Mouse (Mus musculus) Muller cell, postnatal 12 days (primary cell): ENCODE measurements around the gene Scfd2.

ENCODE experiments used
- DNase-seq: peaks from one replicate; pipeline ENCODE4 v3.0.0-alpha.2; 2015; ENCODE audit errors: inconsistent ontology term

The Scfd2 gene

GRCm38 (mm10) chr5:74201570-74202357 is 329.8 kb downstream of the Scfd2 start:
- DNase-seq, result no peak

GRCm38 (mm10) chr5:74200481-74200880 is 331.1 kb downstream of the Scfd2 start:
- DNase-seq, result no peak

GRCm38 (mm10) chr5:74199793-74200192 is 331.8 kb downstream of the Scfd2 start:
- DNase-seq, result no peak

DNA sequence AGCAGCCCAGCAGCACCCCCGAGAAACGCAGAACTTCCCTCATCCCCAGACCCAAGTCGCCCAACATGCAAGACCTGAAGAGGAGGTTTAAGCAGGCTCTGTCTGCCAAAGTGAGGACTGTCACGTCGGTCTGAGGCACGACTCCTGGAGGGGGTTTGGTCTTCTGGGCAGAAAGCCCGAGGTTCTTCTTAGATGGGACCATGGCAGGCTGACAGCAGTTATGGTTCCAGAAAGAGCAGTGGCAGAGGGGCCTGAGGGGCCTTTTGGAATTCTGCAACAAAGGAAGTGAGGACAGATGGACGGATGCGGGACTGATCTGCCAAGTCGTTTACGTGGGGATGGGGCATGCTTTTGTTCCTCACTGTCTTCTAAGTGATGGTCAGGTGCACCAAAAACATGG is 333.1 kb downstream of the Scfd2 start:
- DNase-seq, result no peak

DNA sequence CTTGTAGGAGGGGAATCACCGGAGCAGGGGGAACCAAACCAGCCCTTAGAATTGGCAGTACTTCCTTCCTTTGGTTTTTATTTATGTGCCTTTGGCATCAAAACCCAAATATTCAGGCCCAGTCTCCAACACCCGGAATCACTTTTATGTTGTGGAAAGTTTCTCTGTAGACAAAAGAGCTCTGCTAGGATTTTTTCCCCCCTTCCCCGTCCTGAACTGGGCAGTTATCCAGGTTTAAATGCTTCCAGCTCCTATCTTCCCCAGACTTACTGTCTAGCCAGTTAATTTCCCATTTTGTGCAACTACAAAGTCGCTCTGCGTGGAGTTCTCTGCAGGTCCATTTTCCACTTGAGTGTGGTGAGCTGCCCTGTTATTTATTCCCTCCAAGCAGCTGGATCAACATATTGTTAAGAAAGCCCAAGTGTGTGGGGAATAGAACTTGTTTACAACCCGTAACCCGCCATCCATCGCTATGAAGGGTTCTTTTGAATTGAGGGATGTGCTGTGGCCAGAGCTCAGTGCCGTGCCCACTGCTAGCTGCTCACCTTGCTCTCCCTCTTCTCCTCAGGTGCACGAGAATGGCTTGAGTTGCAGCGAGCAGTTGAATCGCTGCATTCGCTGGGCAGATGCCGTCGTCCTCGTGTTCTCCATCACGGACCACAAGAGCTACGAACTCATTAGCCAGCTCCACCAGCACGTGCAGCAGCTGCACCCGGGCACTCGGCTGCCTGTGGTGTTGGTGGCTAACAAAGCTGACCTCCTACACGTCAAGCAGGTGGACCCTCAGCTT is 333.8 kb downstream of the Scfd2 start:
- peak; percentile 70 for DNase-seq

DNA sequence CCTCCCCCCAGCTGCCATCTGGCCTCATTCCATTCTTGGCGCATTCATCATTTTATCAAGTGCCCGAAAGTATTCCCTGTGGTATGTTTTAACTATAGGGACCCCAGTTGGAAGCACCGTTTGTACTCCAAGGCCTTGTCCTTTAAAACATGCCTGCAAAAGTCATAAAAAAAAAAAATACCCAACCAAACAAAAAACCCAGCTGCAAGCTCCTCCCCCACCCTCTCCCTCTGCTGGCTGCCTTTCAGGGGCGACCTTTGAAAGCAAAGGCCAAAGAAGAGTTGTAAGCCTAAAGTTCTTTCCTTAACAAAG is 335.3 kb downstream of the Scfd2 start:
- no peak for DNase-seq

- DNase-seq, result no peak
Measured at GRCm38 (mm10) chr5:74195614-74196306, 335.8 kb downstream of the Scfd2 start.

DNA sequence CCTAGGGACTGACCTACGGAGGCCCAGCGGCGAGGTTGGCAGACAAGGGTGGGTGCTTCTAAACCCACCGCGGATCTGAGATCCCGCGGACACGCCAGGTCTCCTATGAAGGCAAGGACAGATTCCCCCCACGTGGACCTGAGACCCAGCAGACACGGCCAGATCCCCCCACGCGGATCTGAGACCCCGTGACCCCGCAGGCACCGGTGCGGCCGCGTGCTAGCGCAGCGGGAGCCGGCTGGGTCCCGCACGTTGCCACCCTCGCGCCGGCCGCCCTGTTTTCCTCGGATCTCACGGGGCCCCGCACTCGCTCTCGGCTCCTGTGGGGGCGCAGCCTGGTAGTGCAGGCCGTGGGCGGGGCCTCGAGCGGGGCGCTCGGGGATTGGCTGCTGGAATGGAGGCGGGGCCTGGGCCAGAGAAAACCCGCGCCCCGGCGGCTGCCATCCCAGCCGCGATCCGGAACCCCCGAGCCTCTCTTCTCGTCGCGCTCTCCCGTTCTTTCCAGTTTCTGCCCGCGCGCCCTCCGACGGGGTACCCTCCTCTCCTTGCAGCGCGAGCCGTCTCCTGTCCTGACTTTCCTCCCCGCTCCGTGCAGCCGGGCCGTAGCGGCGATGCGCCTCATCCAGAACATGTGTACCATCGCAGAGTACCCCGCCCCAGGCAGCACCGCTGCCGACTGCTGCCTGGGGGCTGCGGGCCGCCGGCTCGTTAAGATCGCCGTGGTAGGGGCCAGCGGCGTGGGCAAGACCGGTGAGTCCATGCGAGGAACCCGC is 336.5 kb downstream of the Scfd2 start, which contains the start of gene Rasl11b:
TSS of gene Rasl11b (plus strand) at position 446 of the 773 bp plus-strand sequence.
- DNase-seq, result peak; percentile 95

GRCm38 (mm10) chr5:74194027-74194840 is 337.3 kb downstream of the Scfd2 start:
- DNase-seq, result no peak

GRCm38 (mm10) chr5:74193626-74194025 is 337.9 kb downstream of the Scfd2 start:
- no peak for DNase-seq

DNA sequence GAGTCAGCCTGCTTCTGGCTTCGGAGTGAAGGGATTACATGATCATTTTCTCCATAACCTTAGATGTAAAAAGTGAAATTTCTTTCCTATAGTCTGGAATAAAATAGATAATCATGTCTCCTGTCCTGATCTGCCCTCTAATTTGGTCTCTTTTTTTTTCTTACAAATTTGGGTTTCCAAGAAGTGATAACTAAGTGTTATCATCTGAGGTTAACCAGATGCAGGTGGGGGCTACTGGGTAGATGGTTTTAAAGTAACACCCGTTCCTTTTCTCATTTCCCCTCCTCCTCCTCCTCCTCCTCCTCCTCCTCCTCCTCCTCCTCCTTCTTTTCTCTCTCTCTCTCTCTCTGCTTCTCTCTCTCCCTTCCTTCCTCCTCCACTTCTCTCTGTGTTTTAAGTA is 338.6 kb downstream of the Scfd2 start:
- no peak for DNase-seq

DNA sequence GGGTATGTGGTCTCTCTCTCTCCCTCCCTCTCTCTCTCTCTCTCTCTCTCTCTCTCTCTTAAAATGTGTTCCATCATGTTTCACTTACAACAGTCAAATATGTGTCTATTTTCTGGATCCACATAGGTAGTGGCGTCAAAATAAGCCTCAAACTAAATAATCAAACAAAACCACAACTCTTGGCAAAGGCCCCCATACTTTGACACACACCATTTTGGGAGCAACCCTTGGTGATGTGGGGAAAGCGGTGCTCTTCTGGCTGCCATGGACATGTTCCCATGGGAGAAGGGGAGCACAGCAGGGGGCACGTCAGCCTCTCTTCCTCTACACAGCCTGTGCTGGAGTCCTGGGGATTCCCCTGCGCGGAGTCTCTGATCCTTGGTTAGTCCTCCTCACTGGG is 340.6 kb downstream of the Scfd2 start:
- no peak for DNase-seq

- peak; percentile 72 for DNase-seq
Measured at GRCm38 (mm10) chr5:74190161-74190491, 341.4 kb downstream of the Scfd2 start.

- peak; percentile 49 for DNase-seq
Measured at GRCm38 (mm10) chr5:74189484-74190160, 341.9 kb downstream of the Scfd2 start.

DNA sequence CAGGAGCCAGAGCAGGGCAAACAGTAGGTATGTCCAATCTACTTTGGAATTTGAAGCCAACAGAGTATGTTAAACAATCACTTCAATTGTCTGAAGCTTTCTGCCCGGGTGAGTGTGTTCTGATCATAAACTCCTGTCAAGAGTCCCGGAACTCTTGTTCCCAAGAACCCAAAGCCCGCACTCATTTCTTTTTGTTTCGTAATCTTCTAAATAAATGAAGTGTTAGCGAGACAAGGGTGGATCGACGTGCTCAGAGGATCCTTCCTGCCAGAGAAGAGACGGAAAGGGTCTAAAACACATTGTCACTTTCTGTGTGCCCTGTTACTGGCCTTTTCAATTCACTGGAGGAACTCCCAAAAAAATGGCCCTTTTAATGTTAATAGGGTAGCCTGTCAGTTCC is 342.7 kb downstream of the Scfd2 start:
- no peak for DNase-seq

GRCm38 (mm10) chr5:74188076-74188475 is 343.5 kb downstream of the Scfd2 start:
- DNase-seq, result no peak

DNA sequence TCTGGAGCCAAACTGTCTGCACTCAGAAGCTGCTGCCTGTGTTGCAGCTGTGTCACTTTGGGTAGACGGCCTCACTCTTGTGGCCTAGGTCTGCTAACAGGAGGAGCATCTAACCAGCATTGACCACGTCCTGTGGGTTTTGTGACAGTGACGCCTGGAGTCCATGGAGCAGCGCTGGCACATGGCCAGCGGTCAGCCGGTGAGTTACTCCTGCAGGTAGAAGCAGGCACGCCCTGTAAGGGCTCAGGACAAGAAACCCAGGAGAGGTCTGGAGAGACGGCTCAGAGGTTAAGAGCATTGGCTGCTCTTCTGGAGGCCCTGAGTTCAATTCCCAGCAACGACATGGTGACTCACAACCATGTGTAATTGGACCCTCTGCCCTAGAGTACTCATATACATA is 347.0 kb downstream of the Scfd2 start:
- DNase-seq, result no peak

- no peak for DNase-seq
Measured at GRCm38 (mm10) chr5:74183118-74183517, 348.4 kb downstream of the Scfd2 start.

DNA sequence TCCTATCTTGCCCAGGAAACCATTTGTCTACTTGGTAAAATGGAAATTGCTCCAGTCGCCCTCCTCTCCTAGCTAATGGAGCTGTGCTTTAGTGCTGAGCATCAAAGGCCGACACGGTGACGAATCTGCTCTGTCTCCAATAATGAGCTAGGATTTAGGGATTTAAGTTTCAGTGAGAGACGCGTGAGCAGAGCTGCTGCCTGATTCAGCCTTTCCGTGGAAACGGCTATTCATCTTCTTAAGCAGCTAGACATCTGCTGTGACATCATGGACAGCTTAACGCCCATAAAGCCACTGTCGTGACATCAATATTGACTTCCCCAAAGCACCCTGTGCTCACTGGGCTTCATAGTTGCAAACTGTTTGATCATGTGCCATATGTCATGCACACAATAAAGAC is 351.3 kb downstream of the Scfd2 start:
- DNase-seq, result no peak

- peak; percentile 74 for DNase-seq
Measured at GRCm38 (mm10) chr5:74175526-74176270, 355.9 kb downstream of the Scfd2 start.
